Mouse (Mus musculus) kidney, postnatal 4 days (tissue): ENCODE results near the gene Grhl1.

Source experiments
- DNase-seq, 2 experiments: peaks; one replicate each; pipeline ENCODE4 v3.0.0; 2021; ENCODE audit warnings: mixed read lengths in 2 of 2

Grhl1 gene

GRCm38 (mm10) chr12:24650415-24651062 is 78.5 kb downstream of the Grhl1 start:
- DNase-seq: no peak

GRCm38 (mm10) chr12:24651063-24651557 is 79.0 kb downstream of the Grhl1 start, which contains the start of gene Klf11:
Gene Klf11, plus strand, starts transcription at chr12:24651274.
- DNase-seq: peak; percentile 99 to 100

- peak; percentile 98 to 99 for DNase-seq
These were observed 79.7 kb downstream of the Grhl1 start for GRCm38 (mm10) chr12:24651642-24652342.

- no peak for DNase-seq
These were observed 82.2 kb downstream of the Grhl1 start for GRCm38 (mm10) chr12:24654065-24654862.

GRCm38 (mm10) chr12:24656436-24656835 is 84.4 kb downstream of the Grhl1 start:
- peak in 1 of 2 experiments; percentile 54 for DNase-seq

- DNase-seq: peak in 1 of 2 experiments; percentile 40
These were observed 86.9 kb downstream of the Grhl1 start for GRCm38 (mm10) chr12:24658998-24659397.

GRCm38 (mm10) chr12:24659923-24660322 is 87.8 kb downstream of the Grhl1 start:
- no peak for DNase-seq

GRCm38 (mm10) chr12:24661100-24661499 is 89.0 kb downstream of the Grhl1 start:
- DNase-seq: peak in 1 of 2 experiments; percentile 52

GRCm38 (mm10) chr12:24662131-24662530 is 90.0 kb downstream of the Grhl1 start:
- no peak for DNase-seq
